Mouse (Mus musculus) Muller cell, postnatal 12 days (primary cell): ENCODE measurements around the gene Stk39.

Source experiments
- DNase-seq: peaks from one replicate; pipeline ENCODE4 v3.0.0-alpha.2; 2015; ENCODE audit errors: inconsistent ontology term

Stk39 gene

DNA sequence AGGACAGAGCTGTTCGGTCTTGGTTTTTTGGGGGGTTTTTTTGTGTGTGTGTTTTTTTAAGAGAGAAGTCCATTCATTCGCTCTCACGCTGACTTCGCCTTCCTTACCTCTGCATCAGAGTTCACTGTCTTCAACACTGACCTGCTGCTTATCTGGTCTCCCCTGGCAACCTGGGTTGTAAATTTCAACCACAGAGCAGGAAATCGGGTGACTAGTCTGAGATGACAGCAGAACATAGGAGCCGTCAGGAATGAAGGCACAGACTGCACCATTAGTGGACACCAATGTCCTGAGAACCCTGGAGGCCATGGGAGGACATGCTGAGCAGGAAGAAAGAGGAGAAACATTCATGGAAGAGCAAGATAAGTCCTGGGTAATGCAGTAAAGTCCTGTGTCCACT, 51.1 kb downstream of the Stk39 start:
- no peak for DNase-seq

DNA sequence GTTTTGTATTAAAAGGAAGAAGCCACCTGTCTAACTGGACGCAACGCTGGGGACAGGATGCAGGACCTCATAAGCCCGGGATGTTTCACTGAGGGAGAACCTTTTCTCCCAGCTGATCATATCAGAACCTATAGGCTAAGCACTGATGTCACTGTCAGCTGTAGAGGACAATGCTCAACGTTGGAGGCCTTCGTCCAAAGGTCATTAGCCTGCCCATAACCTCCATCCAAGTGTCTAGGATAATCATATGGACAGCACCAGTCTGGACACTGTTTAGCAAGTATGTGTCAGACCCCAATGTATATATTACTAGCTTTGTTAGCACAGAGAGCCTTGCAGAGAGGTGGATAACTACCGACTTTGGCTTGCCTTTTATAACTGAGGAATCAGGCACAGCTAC, 51.8 kb downstream of the Stk39 start:
- no peak for DNase-seq

GRCm38 (mm10) chr2:68419746-68420145, 52.3 kb downstream of the Stk39 start:
- DNase-seq: no peak

DNA sequence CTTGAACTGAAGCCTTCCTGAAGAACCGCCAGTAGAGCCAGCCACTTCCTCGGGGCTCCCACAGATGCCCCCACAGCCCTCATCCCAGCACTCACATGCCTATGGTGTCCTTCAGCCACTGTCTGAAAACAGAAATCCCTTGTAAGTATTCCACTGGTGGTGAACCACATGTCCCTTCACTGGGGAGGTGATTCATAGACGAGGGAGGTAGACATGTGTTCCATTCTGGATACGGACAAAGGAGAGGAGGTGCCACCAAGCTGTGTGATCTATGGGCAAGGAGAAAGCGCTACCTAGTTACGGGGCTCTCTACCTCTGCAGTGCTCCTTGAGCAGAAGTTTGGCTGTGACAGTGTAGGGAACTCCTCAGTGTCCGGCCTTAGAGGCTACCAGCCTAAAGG, 52.9 kb downstream of the Stk39 start:
- DNase-seq: no peak

- no peak for DNase-seq
Measured at GRCm38 (mm10) chr2:68417081-68417480, 55.0 kb downstream of the Stk39 start.

- DNase-seq: no peak
Measured at GRCm38 (mm10) chr2:68415691-68416090, 56.4 kb downstream of the Stk39 start.

DNA sequence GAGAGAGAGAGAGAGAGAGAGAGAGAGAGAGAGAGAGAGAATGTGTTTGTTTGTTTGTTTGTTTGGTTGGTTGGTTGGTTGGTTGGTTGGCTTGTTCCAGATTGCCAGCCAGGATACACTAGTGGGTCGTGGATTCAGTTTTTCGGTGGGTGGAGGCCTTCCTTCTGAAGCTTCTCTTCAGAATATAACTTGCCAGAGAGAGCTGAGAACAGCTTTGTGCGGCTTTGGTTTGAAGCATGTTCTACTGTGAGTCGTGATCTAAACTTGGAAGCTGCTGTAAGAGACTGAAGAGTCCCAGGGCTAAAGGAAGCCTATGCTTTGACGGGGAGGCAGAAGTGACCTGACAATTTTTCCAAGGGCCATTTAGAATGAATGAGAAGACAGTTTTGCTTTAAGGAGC, 59.9 kb downstream of the Stk39 start:
- DNase-seq: no peak

GRCm38 (mm10) chr2:68411201-68411600, 60.9 kb downstream of the Stk39 start:
- peak; percentile 40 for DNase-seq

DNA sequence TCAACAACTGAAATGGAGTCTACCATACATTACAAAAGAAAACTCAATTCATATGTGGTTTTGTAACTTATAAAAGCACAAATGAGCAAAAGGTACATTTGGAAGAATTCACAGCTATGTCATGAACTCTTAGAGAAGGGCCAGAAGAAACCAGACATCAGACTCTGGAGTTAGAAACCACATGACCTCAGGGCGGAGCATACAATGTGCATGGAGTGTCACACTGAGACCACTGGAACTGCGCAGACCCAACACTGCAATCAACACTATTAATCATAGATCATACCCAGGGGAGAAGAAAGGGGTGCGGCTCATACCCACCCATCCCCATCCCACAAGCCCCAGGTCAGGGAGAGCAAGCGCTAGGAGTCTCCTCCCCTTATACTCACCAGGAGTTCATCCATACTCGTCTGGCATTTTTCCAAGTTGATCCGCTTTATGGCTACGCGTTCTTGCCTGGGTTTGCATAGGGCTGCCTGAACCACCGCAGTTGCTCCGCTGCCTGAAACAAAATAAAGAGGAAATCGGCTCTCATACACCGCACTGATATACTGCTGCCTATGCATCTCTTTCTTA, 62.3 kb downstream of the Stk39 start:
- DNase-seq: no peak

DNA sequence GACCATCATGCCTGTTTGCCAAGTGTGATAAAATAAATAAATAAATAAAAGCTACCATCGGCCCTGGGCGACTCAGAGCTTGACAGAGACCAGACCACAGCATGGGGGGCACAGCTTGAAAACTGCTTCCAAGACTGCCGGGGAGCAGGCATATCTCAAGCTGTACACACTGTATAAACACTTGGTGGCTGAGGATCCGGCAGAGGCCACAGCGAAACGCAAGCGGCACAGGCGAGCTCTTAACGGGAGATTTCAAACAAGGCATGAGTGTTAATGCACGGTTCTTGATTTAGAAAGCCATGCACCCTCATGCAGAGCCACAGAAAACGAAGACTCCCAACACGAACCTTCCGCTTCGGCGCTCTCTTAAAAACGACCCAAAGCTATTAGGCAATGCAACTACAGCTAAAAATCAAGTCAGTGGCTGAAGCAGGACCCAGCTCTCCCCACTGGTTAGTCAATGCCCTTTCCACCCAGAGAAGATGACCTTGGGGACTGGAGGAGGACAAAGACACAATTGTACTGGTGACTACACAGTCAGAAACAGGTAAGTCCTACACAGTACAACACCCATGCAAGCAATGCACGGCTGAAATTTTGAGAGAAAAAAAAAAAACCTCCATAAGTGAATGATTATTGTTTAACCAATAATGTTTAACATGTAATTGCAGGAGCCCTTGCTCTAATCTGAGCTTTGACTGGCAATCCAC, 63.6 kb downstream of the Stk39 start:
- DNase-seq: peak; percentile 13

GRCm38 (mm10) chr2:68407179-68407950, 64.7 kb downstream of the Stk39 start:
- peak; percentile 50 for DNase-seq

DNA sequence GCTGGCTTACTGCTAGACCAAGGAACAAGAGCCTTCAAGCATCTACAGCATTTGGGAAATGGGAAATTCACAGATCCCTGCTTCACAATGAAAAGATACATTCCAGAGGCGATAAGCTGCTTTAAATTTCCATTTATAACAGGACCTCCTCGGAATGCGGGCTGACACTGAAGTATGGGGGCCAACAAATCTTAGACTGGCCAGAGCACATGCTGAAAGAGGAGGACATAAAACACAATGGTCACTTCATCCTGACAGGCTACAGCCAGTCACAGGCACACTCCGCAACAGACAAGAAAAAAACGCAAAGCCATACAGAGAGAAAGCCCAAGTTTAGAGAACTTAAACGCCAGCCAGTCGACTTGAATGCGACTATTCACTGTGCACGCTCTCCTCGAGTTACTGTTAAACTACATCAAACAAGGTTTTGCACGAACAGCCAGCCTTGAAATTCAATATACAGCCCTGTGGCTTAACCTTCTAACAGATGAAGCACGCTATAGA, 65.4 kb downstream of the Stk39 start:
- DNase-seq: peak; percentile 18

DNA sequence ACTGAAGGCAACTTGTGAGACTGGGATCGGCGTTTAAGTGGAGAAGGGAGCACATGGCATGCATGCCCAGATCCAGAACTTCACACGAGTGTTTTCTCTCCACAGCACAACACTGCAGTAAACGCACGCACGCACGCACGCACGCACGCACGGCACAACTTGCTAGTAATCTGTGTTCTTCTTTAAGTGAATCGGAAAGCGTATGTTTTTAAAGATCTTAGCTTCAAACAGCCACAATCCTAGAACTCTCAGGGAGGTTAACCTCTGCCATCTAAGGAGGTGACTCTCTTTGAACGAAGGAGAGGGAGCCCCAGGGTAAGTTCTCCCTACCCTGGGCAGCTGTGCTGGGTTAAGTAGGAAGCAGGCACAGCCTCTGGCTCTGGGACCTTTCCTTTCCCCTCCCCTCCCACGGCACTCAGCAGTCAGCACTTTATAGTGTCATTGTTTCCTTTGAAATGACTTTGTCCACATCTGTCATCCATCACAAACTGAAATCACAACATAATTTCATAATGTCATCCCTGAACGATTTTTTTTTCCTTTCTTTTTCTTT, 66.8 kb downstream of the Stk39 start:
- DNase-seq: no peak

GRCm38 (mm10) chr2:68404274-68405162, 67.5 kb downstream of the Stk39 start:
- DNase-seq: peak; percentile 30

- no peak for DNase-seq
Measured at GRCm38 (mm10) chr2:68393611-68394549, 78.2 kb downstream of the Stk39 start.

DNA sequence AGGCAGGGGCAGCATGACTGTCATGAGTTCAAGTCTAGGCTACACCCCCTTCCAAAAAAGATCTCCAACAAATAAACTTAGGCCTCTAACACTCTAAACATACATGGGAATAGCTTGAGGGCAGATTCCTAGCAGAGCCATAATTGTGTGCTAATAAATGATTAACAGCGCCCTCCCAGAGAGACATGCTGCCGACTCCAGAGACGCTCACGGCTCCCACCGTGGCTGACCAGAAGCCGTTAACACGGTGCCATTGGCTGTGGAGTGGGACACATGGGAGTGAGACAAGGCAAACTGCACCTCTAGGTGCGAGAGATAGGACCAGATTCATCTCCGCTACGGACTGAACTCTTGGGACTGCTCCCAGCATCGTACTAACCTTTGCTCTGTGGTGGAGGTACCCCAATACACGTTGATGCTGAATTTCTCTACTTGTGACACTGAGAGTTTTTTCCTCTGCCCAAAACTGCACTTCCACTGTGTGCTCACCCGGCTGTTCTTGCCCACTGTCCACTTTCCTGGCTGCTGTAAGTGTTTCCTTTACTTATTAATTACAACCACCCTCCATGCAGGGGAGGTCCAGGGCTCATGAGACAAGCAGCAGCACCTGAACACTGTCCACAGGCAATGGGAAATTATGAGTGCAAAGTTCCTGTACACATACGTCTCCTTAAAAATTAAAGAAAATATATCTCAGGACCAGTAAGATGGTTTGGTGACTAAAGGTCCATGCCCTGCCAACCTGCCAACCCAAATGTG, 84.1 kb downstream of the Stk39 start:
- no peak for DNase-seq

GRCm38 (mm10) chr2:68386313-68386863, 85.7 kb downstream of the Stk39 start:
- DNase-seq: no peak

DNA sequence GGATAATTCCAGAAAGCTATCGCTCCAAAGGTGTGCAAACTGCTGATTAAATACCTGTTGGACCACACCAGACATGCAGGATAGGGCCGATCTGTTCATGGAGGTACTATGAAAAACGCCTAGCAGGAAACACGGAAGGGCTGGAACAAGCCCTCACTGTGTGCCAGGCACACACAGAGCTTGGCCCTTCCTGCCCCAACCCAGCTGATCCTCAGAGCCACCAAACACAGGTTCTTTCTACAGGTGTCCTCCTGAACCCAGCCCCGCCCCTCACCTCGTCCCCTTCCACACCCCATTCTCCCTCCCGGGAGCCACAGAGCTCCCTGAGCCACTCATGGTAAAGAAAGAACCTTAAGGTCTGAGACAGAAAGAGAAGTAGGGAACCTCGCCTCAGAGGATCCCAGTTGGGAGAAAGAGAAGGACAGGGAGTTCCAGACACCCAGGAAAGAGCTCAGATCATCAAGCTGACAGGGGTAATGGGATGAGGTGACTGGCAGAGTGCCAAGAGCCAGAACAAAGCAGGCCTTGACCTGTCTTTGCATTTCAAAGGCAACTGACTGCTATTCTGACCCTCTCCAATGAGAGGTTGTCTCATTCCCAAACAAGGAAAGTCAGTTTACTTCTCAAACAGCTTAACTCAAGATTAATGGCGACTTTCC, 86.3 kb downstream of the Stk39 start:
- DNase-seq: no peak

DNA sequence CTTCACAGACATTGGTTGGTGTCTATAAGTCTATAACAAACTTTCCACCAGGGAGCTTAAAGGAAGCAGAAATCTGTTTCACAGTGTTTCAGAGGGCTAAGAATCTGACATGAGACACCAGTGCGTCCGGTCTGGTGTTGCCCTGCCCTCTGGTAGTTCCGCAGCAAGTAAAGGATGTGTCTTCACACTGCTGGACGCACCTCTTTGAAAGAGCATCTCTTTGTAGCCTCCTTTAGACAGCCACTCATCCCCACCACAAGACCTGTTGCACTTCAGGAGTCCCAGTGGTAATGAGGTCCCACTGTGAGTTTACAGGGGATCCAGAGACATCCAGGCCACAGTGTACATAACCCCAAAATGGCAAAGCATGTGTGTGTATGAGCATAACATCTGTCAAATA, 88.1 kb downstream of the Stk39 start:
- no peak for DNase-seq
